Mouse (Mus musculus) olfactory bulb, adult 2 months (tissue): Measurements from ENCODE around the gene Srxn1.

Experiments used
- CTCF ChIP-seq: fragments of 200-500 bp; IDR thresholded peaks from 2 replicates; pipeline ENCODE4 v1.5.1; 2012; ENCODE audit warnings: low read depth, mild to moderate bottlenecking, low read length, moderate library complexity; ENCODE audit not compliant: insufficient read depth
- POLR2A ChIP-seq: fragments of 200-500 bp; IDR thresholded peaks from 2 replicates; pipeline ENCODE4 v1.6.1; 2012; ENCODE audit warnings: mild to moderate bottlenecking, low read depth, low read length, moderate library complexity; ENCODE audit not compliant: insufficient read depth

DNA sequence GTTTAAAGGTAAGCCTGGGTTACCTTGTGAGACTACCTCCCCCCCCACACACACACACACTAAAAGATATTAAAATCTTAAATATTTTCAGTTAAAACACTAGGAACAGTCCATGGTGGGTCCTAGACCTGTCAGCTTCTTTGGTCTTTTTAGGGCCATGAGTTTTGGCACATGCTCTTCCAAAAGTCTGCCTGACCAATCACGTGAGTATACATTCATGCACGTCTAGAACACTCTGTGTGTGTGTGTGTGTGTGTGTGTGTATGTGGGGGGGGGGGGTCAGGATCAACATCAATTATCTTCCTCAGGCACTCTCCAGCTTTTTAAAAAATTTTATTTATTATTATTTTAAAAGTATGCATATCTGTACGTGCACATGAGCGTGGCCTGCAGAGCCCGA lies 7.2 kb downstream of the Srxn1 start:
- TF ChIP-seq CTCF (no peak), POLR2A (no peak)
